Mouse (Mus musculus) neural tube, embryonic 14.5 days (tissue): ENCODE data around the gene Sumo1. TPM values are rescaled to one million over a fixed set of nuclear protein-coding genes. Genes with fewer than 3 reads are reported as not detected.

Source experiments
- ATAC-seq: fragments of 200-750 bp; cut with Nextera tagmentation; 2 replicates; pipeline ENCODE4 v1.8.0; 2017; ENCODE audit warnings: low read depth, mild to moderate bottlenecking, moderate TSS enrichment, moderate library complexity
- H3K27ac ChIP-seq: fragments of 300-500 bp; sonication (generic); 2 replicates; pipeline ENCODE4 v1.5.1; 2014; ENCODE audit warnings: low read depth, mild to moderate bottlenecking, control low read depth, low read length, moderate library complexity, mixed read lengths
- H3K27me3 ChIP-seq: fragments of 300-500 bp; sonication (generic); 2 replicates; pipeline ENCODE4 v1.6.1; 2014; ENCODE audit warnings: low read length; ENCODE audit not compliant: control insufficient read depth, insufficient read depth
- H3K36me3 ChIP-seq: fragments of 300-500 bp; sonication (generic); 2 replicates; pipeline ENCODE4 v1.6.1; 2014; ENCODE audit warnings: low read length, mixed read lengths; ENCODE audit not compliant: control insufficient read depth, insufficient read depth
- H3K4me1 ChIP-seq: fragments of 300-500 bp; sonication (generic); 2 replicates; pipeline ENCODE4 v1.6.1; 2014; ENCODE audit warnings: low read length; ENCODE audit not compliant: control insufficient read depth, insufficient read depth
- H3K4me2 ChIP-seq: fragments of 300-500 bp; sonication (generic); 2 replicates; pipeline ENCODE4 v1.6.1; 2014; ENCODE audit warnings: mild to moderate bottlenecking, low read depth, low read length, control low read depth
- H3K4me3 ChIP-seq: fragments of 300-500 bp; sonication (generic); 2 replicates; pipeline ENCODE4 v1.5.1; 2014; ENCODE audit warnings: low read depth, low read length, control low read depth, mixed read lengths
- H3K9ac ChIP-seq: fragments of 300-500 bp; sonication (generic); replicated peaks from 2 replicates; pipeline ENCODE4 v1.6.1; 2014; ENCODE audit warnings: low read depth, mild to moderate bottlenecking, control low read depth, low read length, mixed read lengths
- H3K9me3 ChIP-seq: fragments of 300-500 bp; sonication (generic); 2 replicates; pipeline ENCODE4 v1.6.1; 2016; ENCODE audit warnings: low read length; ENCODE audit not compliant: control insufficient read depth
- WGBS: fragments of 180-500 bp; shearing (Covaris S2); extraction: QIAGEN DNeasy Blood & Tissue Kit; methylation state at CpG from one replicate; pipeline ENCODE4 v1.1.7; 2014; 5-methylcytosine and 5-hydroxymethylcytosine counted together
- polyA plus RNA-seq: library from polyadenylated mRNA; unstranded; fragments of >200 nt; fragmentation: Nextera tagmentation; extraction: Ambion mirVana; gene quantifications from 2 replicates; pipeline ENCODE4 v1.2.1, GENCODE M21; 2014

The Sumo1 gene
- polyA plus RNA-seq, 1 experiment from 2014 or later, result 348 TPM

GRCm38 (mm10) chr1:59683926-59684818 lies 13.5 kb upstream of the Sumo1 start:
- peak overlapping the region; percentile 48; the same call in 1 of the 2 replicates for H3K9ac ChIP-seq
- no peak overlapping the region for H3K27ac ChIP-seq
- peak; percentile 39; the same call in 1 of the 2 replicates for ATAC-seq

GRCm38 (mm10) chr1:59673661-59674060 lies 3.0 kb upstream of the Sumo1 start:
- ATAC-seq, result no peak
- H3K9ac ChIP-seq, result no peak overlapping the region
- H3K9me3 ChIP-seq, result no peaks in the 10 kb centered on the region
- H3K4me2 ChIP-seq, result no peak overlapping the region
- no peak overlapping the region for H3K4me3 ChIP-seq
- H3K27ac ChIP-seq, result no peak overlapping the region
- no peaks in the 10 kb centered on the region for H3K27me3 ChIP-seq
- peaks cover 12% of the 10 kb centered on the region; the same call in 1 of the 2 replicates for H3K4me1 ChIP-seq
- no peaks in the 10 kb centered on the region for H3K36me3 ChIP-seq
- 97% methylated on average over 2 of the region's 2 CpGs for WGBS

More at GRCm38 (mm10) chr1:59683926-59684818, 13.5 kb upstream of the Sumo1 start:
- H3K36me3 ChIP-seq, result no peaks in the 10 kb centered on the region
- peaks cover 14% of the 10 kb centered on the region for H3K4me1 ChIP-seq
- H3K4me2 ChIP-seq, result peak overlapping the region; percentile 98
- H3K9me3 ChIP-seq, result no peaks in the 10 kb centered on the region
- H3K27me3 ChIP-seq, result no peaks in the 10 kb centered on the region
- WGBS, result 10% methylated on average over 11 of the region's 11 CpGs
- peak overlapping the region; percentile 62 for H3K4me3 ChIP-seq

DNA sequence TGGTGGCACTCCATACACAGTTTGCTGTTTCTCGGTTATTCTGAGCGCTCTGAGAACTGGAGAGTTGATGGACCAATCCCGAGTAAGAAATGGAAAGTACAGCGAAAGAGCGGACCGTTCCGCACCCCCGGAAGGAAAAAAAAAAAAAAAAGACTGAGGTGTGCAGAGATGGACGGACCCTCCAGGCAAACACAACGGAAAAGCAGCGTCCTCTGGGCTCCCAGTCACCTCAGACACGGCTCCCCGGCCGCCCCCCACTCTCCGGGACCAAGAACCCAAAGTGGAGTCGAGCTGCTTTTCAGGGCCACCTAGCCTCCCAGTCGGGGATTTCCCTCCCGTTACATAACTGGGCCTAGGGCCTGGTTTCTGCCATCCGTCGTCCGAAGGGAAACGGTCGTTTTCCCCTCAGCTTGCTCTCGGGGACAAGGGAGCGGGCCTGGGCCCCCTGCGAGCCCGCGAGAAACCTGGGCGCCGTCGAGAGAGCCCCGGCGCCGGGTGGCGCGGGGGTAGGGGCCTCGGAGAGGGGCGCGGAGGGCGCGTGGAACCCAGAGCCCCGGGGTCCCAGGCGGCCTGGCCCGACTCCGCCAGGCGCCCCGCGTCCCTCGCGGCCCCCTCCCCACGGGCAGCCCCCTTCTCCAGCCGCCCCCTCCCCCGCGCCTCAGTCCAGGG lies 538 bp downstream of the Sumo1 start:
- Histone ChIP-seq H3K27ac (peak overlapping the region; percentile 89), H3K9me3 (no peaks in the 10 kb centered on the region), H3K27me3 (no peaks in the 10 kb centered on the region), H3K36me3 (no peaks in the 10 kb centered on the region), H3K4me1 (peaks cover 19% of the 10 kb centered on the region; the same call in 1 of the 2 replicates), H3K4me3 (peak overlapping the region; percentile 96), H3K9ac (peak overlapping the region; percentile 97), H3K4me2 (peak overlapping the region; percentile 60)
- ATAC-seq, result peak; percentile 31; the same call in 1 of the 2 replicates
- 1% methylated on average over 48 of the region's 54 CpGs for WGBS

DNA sequence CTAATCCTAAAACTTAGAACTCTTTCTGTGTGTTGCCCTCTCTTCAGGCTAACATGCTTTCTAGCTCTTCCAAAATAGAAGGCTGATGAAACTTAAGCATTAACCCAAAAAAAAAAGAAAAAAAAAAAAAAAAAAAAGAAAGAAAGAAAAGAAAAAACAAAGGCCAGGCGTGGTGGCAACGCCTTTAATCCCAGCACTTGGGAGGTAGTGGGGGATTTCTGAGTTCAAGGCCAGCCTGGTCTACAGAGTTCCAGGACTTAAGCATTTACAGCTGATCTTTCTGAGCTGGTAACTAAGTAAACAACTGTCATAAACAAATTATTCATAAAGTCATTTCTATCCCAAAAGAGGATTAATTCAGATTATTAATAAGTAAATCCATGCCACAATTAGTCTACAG lies 1.8 kb downstream of the Sumo1 start:
- no peak for ATAC-seq
- no peak overlapping the region for H3K27ac ChIP-seq
- WGBS, result 94% methylated on average over 2 of the region's 2 CpGs
- no peaks in the 10 kb centered on the region for H3K36me3 ChIP-seq
- H3K4me2 ChIP-seq, result no peak overlapping the region; the same call in 1 of the 2 replicates
- H3K4me1 ChIP-seq, result peaks cover 19% of the 10 kb centered on the region; the same call in 1 of the 2 replicates
- H3K9me3 ChIP-seq, result no peaks in the 10 kb centered on the region
- H3K27me3 ChIP-seq, result no peaks in the 10 kb centered on the region
- H3K9ac ChIP-seq, result no peak overlapping the region
- H3K4me3 ChIP-seq, result no peak overlapping the region

DNA sequence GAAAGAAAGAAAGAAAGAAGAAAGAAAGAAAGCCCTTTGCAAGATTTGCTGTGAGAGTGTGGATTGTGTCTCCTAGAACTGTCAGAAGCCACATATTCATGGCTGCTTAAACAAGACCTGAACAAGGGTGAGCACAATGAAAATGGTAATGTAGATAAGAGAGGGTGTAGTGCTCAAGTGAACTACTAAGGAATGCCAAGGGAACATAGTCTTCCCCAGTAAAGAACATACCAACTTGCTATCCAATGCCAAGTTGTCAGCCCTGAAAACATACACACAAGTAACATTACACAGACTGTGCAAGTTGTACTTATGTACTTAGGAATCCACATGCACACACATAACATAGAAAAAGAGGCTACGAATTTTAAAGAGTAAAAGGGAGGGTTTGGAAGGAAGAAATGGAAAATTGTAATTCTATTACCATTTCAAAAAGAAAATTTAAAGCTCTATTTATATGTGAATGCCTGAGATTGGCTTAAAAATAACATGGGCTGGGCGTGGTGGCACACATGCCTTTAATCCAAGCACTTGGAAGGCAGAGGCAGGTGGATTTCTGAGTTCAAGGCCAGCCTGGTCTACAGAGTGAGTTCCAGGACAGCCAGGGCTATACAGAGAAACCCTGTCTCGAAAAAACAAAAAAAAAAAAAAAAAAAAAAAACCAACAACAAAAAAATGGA lies 7.0 kb downstream of the Sumo1 start:
- 90% methylated on average over 2 of the region's 3 CpGs for WGBS

DNA sequence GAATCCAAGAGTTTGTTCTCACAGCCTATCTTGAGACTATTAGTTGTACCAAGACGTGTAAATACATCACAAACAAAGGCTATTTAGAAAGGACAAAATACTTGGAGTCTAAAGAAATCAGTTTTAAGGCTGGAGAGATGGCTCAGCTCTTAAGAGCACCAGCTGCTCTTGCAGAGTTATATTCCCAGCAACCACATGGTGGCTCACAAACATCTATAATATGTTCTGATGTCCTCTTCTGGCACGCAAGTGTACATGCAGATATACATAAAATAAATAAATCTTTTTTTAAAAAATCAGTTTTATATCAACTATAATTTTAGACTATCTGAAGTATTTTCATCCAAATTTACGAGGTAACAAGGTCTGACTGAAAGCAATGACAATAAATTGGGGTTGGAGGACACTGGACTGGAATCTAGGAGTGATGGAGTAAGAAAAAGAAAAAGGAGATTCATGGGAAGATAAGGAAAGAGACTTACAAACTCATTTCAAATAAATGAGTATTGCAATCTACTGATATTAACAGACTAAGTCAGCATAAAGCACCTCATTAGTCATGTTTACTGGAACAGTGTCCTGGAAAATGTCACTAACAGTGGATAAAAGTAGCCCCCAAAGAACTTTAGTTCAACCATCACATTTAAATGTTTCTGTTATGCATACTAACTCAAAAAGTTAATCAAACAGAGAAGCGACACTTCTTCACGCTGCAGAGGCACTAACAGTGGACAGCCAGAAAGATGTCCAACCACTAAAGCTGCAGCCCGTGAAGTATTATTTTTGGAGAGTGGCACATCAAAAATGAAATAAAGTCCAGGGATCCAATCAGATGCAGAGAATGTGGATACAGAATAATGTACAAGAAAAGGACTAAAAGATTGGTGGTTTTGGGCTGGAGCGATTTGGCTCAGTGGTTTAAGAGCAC lies 14.1 kb downstream of the Sumo1 start:
- no peak overlapping the region for H3K27ac ChIP-seq
- no peak overlapping the region for H3K4me2 ChIP-seq
- H3K36me3 ChIP-seq, result peaks cover 5% of the 10 kb centered on the region; the same call in 1 of the 2 replicates
- no peaks in the 10 kb centered on the region for H3K27me3 ChIP-seq
- no peak overlapping the region for H3K9ac ChIP-seq
- no peaks in the 10 kb centered on the region for H3K4me1 ChIP-seq
- WGBS, result 93% methylated on average over 7 of the region's 7 CpGs
- no peak overlapping the region for H3K4me3 ChIP-seq
- ATAC-seq, result no peak
- H3K9me3 ChIP-seq, result no peaks in the 10 kb centered on the region

More for the DNA sequence above, 7.0 kb downstream of the Sumo1 start:
- H3K36me3 ChIP-seq, result no peaks in the 10 kb centered on the region
- no peak for ATAC-seq
- peaks cover 7% of the 10 kb centered on the region; the same call in 1 of the 2 replicates for H3K4me1 ChIP-seq
- H3K9ac ChIP-seq, result no peak overlapping the region
- H3K27me3 ChIP-seq, result no peaks in the 10 kb centered on the region
- H3K4me3 ChIP-seq, result no peak overlapping the region
- no peak overlapping the region for H3K4me2 ChIP-seq
- H3K27ac ChIP-seq, result no peak overlapping the region
- no peaks in the 10 kb centered on the region for H3K9me3 ChIP-seq

DNA sequence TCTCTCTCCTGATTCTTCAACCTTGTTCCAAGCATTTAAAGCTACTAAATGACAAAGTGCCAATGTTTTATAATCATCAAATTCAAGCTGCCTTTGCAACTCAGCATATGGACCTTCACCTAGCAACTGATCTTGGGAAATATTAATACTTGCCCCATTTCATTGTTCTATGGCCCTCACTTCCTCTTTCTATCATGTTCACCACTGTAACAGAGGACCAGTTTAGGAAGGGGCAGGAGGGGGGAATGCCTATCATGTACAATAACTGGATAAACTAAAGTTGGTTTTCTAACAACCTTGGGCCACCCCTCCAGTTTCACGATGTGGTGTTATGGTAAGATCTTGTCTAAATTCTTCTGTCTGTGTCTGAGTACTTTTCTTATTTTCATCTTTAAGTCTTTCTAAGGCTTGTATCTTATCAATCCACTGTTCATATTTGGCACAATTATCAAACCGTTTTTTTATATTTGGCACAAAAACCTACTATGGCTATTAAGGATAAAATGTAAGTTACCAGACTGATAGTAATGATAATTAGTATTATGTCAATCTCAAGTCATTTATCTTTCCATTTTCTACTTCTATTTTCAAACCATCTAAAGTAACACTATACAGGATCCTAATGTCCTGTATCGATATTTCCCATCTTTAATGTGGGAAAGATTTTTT lies 17.3 kb downstream of the Sumo1 start:
- no peak overlapping the region for H3K27ac ChIP-seq
- ATAC-seq, result no peak
- H3K4me1 ChIP-seq, result no peaks in the 10 kb centered on the region
- no peaks in the 10 kb centered on the region for H3K9me3 ChIP-seq
- no peak overlapping the region for H3K9ac ChIP-seq
- peaks cover 11% of the 10 kb centered on the region; the same call in 1 of the 2 replicates for H3K36me3 ChIP-seq
- no peaks in the 10 kb centered on the region for H3K27me3 ChIP-seq
- H3K4me2 ChIP-seq, result no peak overlapping the region
- 98% methylated on average over 3 of the region's 3 CpGs for WGBS
- H3K4me3 ChIP-seq, result no peak overlapping the region
